Mouse (Mus musculus): ENCODE measurements around the gene Pzp.

DNA sequence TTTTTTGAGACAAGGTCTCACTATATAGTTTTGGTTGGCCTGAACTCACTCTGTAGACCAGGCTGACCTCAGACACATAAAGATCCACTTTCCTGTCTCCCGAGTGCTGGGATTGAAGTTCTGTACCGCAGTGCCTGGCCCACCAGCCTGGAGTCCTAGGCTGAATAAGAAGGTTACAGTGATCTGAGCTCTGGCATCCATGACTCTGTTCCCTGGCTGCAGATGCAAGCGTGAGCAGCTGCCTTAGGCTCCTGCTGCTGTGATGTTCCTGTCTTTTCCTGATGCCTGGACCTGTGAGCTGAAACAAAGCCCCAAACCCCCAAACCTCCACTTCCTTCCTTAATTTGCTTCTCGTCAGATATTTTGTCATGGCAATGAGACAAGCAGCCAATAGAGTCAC lies 61.5 kb downstream of the Pzp start:
- TF ChIP-seq CTCF (IDR thresholded peaks at IDR 0.05; ENCODE audit: low read depth) (no peak), EP300 (optimal IDR thresholded peaks at IDR 0.05) (no peak)

Data from stomach, postnatal 0 days (tissue).